Mouse (Mus musculus): Measurements from ENCODE around the gene Pla2g12b.

DNA sequence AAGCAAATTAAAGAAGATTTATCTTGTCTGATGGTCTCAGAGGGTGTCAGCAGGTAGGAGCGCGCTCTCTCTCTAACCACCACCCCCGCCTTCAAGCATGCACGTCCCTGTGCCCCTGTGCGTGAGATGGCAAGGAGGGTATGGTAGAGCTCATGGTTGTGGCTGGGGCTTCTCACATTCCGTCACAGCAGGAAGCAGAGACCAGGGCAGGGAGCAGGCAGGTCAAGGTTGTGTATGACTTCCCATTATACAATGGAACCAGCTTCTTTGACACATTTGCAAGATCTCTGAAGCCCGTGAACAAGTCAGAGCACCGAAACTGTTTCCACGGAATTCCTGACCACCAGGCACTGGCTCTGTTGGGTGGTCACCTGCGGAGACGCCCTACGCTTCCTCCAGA, 6.8 kb downstream of the Pla2g12b start:
- TF ChIP-seq CTCF (IDR thresholded peaks at IDR 0.05; ENCODE audit: low read depth) (no peak), EP300 (IDR thresholded peaks at IDR 0.05; ENCODE audit: low read depth) (no peak)
